Mouse (Mus musculus): Measurements from ENCODE around the gene Serpina1f. TPM values are rescaled to one million over a fixed set of nuclear protein-coding genes. Genes with fewer than 3 reads are reported as not detected.
"Not testable (repeated sequence)": the region's sequence is repeated elsewhere in the genome, so short reads cannot be mapped to it uniquely, and the experiment has no call there.

Gene Serpina1f
- polyA plus RNA-seq (2015; fragmentation: Nextera tagmentation; extraction: Ambion mirVana): 0.06 TPM in 2 replicates

DNA sequence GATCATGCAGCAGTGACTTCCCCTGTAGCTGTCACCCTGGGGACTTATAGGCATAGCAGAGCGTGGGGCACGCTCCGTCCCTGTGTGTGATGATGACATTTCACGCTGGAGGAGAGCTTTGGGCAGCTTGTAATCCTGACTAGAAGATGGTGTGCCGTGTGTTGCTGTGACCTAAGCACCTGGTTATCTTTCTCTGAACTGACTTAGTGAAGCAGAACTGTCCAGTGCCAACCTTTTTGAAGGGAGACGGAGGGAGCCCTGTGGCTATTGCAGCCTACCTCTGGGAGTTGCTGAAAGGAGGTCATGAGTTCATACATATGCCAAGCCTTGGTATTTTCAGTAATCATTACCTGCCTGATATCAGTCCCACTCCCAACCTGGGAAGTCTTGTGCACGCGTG lies at the start of gene Serpina1f:
Gene Serpina1f (minus strand): TSS at position 101 of the 400 bp plus-strand sequence.
- Histone ChIP-seq H3K27me3 (ENCODE audit: control insufficient read depth, insufficient read depth, low read depth, low read length) (no peaks in the 10 kb centered on the region), H3K4me2 (ENCODE audit: low read depth, low read length) (no peak within 1 kb of the TSS), H3K4me3 (ENCODE audit: low read depth, low read length) (no peak within 1 kb of the TSS), H3K36me3 (ENCODE audit: control insufficient read depth, insufficient read depth) (no peaks in the 10 kb centered on the region), H3K4me1 (ENCODE audit: control insufficient read depth, low read depth, low read length) (no peaks in the 10 kb centered on the region), H3K27ac (ENCODE audit: low read length) (no peak within 1 kb of the TSS), H3K9ac (ENCODE audit: low read depth, low read length) (no peak within 1 kb of the TSS), H3K9me3 (replicated peaks; ENCODE audit: control insufficient read depth, low read length) (no peaks in the 10 kb centered on the region)
- no peak for ATAC-seq (ENCODE audit: low read depth)
- 66% methylated on average over 8 of the region's 8 CpGs for whole genome bisulfite sequencing (ENCODE audit: insufficient replicate concordance)

DNA sequence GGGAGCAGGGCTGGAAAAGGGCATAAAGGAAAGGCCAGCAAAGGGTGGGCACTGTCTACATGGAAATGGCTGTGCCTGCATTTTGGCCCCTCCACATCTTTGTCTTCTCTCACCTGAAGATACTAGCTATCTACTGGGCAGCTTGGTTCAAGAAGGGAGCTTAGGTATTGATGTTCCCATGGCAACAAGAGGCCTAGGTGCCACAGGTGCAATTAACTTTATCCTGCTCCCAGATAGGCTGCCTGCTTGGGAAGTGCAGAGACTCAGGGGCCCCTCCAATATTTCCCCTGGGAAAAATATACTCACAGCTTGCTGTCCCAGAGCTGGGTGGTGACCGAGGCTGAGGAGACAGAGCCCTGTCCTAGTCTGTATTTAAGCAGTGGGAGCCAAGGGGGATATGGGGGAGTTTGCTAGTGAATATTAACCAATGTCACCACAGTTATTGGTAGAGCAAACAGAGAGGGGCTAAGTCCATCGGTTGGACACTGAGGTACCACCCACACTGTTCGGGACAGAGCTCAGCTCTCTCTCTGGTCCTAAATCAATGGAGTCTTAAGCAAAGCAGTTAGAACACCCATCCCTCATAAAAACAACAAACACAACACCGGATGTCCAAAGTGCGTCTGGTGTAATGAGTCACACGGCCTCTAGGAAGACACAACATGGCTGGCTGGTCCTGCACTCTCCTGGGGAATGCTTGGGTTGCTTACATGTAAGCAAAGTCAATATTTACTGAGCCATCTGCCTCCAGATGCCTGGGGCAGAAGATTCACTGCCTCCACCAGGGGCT lies 42.7 kb upstream of the Serpina1f start:
- peak overlapping the region; percentile 70 for H3K27ac ChIP-seq (ENCODE audit: low read length)
- H3K4me2 ChIP-seq (ENCODE audit: low read depth, low read length): 0 out of 2 replicates have a peak overlapping the region, but pooled peaks have one; percentile 20
- not testable (repeated sequence) for H3K9ac ChIP-seq (ENCODE audit: low read depth, low read length); H3K4me1 ChIP-seq (ENCODE audit: control insufficient read depth, low read depth, low read length); H3K36me3 ChIP-seq (ENCODE audit: control insufficient read depth, insufficient read depth); H3K27me3 ChIP-seq (ENCODE audit: control insufficient read depth, insufficient read depth, low read depth, low read length); H3K9me3 ChIP-seq (replicated peaks; ENCODE audit: control insufficient read depth, low read length)
- peak; percentile 85 for ATAC-seq (ENCODE audit: low read depth)
- 63% methylated on average over 5 of the region's 6 CpGs for WGBS (ENCODE audit: insufficient replicate concordance)
- H3K4me3 ChIP-seq (ENCODE audit: low read depth, low read length): peak overlapping the region; percentile 49

DNA sequence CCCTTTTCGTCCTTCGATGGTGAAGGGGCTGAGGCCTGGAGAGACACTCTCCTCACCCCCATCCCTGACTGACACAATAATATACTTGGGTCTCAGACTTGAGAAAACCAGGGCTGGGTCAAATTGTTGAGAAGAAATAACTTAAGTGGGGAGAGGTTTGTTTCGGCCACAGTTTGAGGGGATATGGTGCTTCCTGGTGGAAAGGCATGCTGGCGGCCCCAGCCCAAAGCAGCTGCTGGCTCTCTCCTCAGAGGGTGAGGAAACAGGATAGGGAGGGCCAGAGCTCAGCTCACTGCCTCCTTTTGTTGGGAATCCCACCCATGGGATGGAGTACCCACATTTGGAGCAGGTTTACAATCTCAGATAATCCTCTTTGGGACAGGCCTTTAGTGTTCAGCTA lies 40.2 kb upstream of the Serpina1f start:
- not testable (repeated sequence) for H3K27ac ChIP-seq (ENCODE audit: low read length); H3K36me3 ChIP-seq (ENCODE audit: control insufficient read depth, insufficient read depth); ATAC-seq (ENCODE audit: low read depth); H3K9ac ChIP-seq (ENCODE audit: low read depth, low read length); H3K9me3 ChIP-seq (replicated peaks; ENCODE audit: control insufficient read depth, low read length); H3K27me3 ChIP-seq (ENCODE audit: control insufficient read depth, insufficient read depth, low read depth, low read length); H3K4me1 ChIP-seq (ENCODE audit: control insufficient read depth, low read depth, low read length)
- peak overlapping the region; percentile 11; the same call in 1 of the 2 replicates for H3K4me3 ChIP-seq (ENCODE audit: low read depth, low read length)
- WGBS (ENCODE audit: insufficient replicate concordance): 60% methylated on average over 4 of the region's 4 CpGs
- H3K4me2 ChIP-seq (ENCODE audit: low read depth, low read length): peak overlapping the region; percentile 46

DNA sequence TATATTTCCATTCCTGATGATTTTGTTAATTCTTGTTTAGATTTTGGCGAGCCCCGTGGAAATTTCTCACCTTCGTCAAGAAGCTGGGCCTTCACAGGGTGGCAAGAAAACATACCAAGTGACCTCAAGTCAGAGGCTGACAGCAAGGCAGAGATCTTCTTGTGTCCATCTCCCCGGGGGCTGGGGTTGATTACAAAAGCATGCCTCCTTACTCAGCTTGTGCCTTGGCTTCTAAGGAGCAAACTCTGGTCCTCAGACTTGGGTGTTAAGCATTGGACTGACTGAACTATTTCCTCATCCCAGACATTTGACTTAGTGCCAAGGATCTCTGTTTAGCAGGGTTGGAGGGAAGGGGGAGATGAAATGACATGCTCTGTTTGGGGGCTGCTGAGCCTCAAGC lies 39.8 kb upstream of the Serpina1f start:
- WGBS (ENCODE audit: insufficient replicate concordance): 59% methylated on average over 4 of the region's 4 CpGs
- not testable (repeated sequence) for H3K27me3 ChIP-seq (ENCODE audit: control insufficient read depth, insufficient read depth, low read depth, low read length); H3K27ac ChIP-seq (ENCODE audit: low read length); H3K9me3 ChIP-seq (replicated peaks; ENCODE audit: control insufficient read depth, low read length); ATAC-seq (ENCODE audit: low read depth); H3K4me1 ChIP-seq (ENCODE audit: control insufficient read depth, low read depth, low read length); H3K9ac ChIP-seq (ENCODE audit: low read depth, low read length); H3K36me3 ChIP-seq (ENCODE audit: control insufficient read depth, insufficient read depth)
- peak overlapping the region; percentile 11; the same call in 1 of the 2 replicates for H3K4me3 ChIP-seq (ENCODE audit: low read depth, low read length)
- H3K4me2 ChIP-seq (ENCODE audit: low read depth, low read length): peak overlapping the region; percentile 46

DNA sequence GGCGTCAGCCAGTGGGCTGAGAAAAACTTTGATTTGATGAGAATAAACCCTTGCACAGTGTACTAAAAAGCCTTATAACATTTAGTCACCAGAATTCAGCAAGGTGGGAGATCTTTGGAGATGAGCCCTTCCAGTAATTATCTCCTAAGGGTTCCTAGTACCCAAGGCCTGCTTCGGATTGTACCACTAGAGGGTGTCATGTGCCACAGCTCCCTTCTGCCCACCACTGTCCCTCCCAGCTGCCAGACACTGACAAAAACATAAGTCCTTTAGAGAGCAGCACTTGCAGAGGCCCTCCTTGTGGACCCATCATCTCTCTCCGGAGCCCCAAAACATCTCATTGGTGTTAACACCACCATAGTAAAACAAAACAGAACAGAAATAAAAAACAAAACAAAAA lies 16.2 kb upstream of the Serpina1f start:
- Histone ChIP-seq H3K27me3 (ENCODE audit: control insufficient read depth, insufficient read depth, low read depth, low read length) (no peaks in the 10 kb centered on the region), H3K4me3 (ENCODE audit: low read depth, low read length) (no peak overlapping the region), H3K27ac (ENCODE audit: low read length) (no peak overlapping the region), H3K4me2 (ENCODE audit: low read depth, low read length) (no peak overlapping the region), H3K9ac (ENCODE audit: low read depth, low read length) (no peak overlapping the region), H3K36me3 (ENCODE audit: control insufficient read depth, insufficient read depth) (no peaks in the 10 kb centered on the region), H3K4me1 (ENCODE audit: control insufficient read depth, low read depth, low read length) (no peaks in the 10 kb centered on the region; the same call in 1 of the 2 replicates), H3K9me3 (replicated peaks; ENCODE audit: control insufficient read depth, low read length) (no peaks in the 10 kb centered on the region)
- 0 out of 2 replicates have a peak, but pooled peaks have one; percentile 30 for ATAC-seq (ENCODE audit: low read depth)
- 54% methylated on average over 3 of the region's 3 CpGs for WGBS (ENCODE audit: insufficient replicate concordance)

DNA sequence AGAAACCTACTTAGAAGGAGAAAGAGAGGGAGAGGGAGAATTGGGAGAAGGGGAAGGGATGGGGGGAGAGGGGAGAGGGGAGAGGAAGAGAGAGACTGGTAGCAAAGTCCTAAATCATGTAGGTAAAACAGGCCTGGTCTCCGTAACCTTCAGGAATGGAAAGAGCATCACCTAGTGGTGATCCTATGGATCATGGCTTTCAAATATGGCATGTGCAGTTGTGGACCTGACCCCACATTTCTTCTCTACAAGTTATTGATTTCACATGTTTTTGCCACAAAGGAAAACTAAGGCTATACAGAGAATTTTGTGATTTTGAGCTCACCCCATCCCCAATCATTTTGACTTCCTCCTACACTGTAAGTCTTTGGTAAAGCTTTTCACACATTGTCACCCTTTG lies 15.1 kb upstream of the Serpina1f start:
- Histone ChIP-seq H3K4me2 (ENCODE audit: low read depth, low read length) (no peak overlapping the region), H3K27me3 (ENCODE audit: control insufficient read depth, insufficient read depth, low read depth, low read length) (no peaks in the 10 kb centered on the region), H3K4me3 (ENCODE audit: low read depth, low read length) (no peak overlapping the region), H3K36me3 (ENCODE audit: control insufficient read depth, insufficient read depth) (no peaks in the 10 kb centered on the region), H3K27ac (ENCODE audit: low read length) (no peak overlapping the region), H3K9ac (ENCODE audit: low read depth, low read length) (no peak overlapping the region), H3K4me1 (ENCODE audit: control insufficient read depth, low read depth, low read length) (no peaks in the 10 kb centered on the region; the same call in 1 of the 2 replicates), H3K9me3 (replicated peaks; ENCODE audit: control insufficient read depth, low read length) (no peaks in the 10 kb centered on the region)
- 70% methylated on average over 1 of the region's 1 CpGs for WGBS (ENCODE audit: insufficient replicate concordance)
- no peak for ATAC-seq (ENCODE audit: low read depth)

DNA sequence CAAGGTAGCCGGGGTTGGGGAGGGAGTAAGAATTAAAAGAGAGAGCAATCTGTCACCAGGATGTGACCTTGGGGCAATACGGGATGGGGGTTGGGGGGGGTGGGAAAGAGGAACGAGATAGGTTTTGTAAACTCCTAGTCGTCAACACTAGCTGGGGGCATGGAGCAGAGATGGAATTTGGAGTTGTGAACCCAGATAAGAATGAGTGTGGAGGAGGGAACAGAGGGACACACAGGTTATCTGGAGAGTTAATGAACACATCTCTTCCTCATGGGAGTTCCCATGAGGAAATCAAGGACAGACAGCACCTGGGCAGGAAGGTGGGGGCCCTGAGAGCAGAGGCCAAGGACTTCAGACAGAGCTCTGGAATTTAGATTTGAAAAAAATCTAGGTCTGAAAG lies 10.8 kb upstream of the Serpina1f start:
- H3K9ac ChIP-seq (ENCODE audit: low read depth, low read length): no peak overlapping the region
- no peak overlapping the region for H3K4me3 ChIP-seq (ENCODE audit: low read depth, low read length)
- no peaks in the 10 kb centered on the region for H3K36me3 ChIP-seq (ENCODE audit: control insufficient read depth, insufficient read depth)
- H3K27ac ChIP-seq (ENCODE audit: low read length): peak overlapping the region; percentile 56; the same call in 1 of the 2 replicates
- peak; percentile 82 for ATAC-seq (ENCODE audit: low read depth)
- 43% methylated on average over 4 of the region's 4 CpGs for WGBS (ENCODE audit: insufficient replicate concordance)
- no peaks in the 10 kb centered on the region for H3K9me3 ChIP-seq (replicated peaks; ENCODE audit: control insufficient read depth, low read length)
- H3K4me1 ChIP-seq (ENCODE audit: control insufficient read depth, low read depth, low read length): peaks cover 4% of the 10 kb centered on the region; the same call in 1 of the 2 replicates
- no peak overlapping the region for H3K4me2 ChIP-seq (ENCODE audit: low read depth, low read length)
- H3K27me3 ChIP-seq (ENCODE audit: control insufficient read depth, insufficient read depth, low read depth, low read length): no peaks in the 10 kb centered on the region

DNA sequence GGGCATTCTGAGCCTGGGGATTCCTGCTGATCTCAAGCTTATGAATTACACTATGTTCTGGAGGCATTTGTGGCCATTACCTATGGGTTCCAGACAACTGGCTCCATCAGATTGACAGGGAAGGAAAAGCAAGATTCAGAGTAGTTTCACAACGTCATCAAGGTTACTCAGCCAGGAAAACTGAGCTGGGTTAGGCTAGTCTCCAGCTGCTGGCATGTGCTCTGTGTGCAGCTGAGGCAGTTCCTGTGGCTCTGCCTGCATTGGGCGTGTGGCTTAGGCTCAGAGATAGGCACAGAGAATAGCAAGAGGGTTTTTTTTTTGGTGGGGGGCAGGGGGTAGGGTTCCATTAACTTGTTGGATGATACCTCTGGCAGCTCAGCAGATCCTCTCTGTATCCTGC lies 10.2 kb upstream of the Serpina1f start:
- H3K4me3 ChIP-seq (ENCODE audit: low read depth, low read length): no peak overlapping the region
- H3K9me3 ChIP-seq (replicated peaks; ENCODE audit: control insufficient read depth, low read length): no peaks in the 10 kb centered on the region
- H3K4me1 ChIP-seq (ENCODE audit: control insufficient read depth, low read depth, low read length): peaks cover 4% of the 10 kb centered on the region; the same call in 1 of the 2 replicates
- H3K27ac ChIP-seq (ENCODE audit: low read length): peak overlapping the region; percentile 42; the same call in 1 of the 2 replicates
- ATAC-seq (ENCODE audit: low read depth): no peak
- H3K9ac ChIP-seq (ENCODE audit: low read depth, low read length): no peak overlapping the region
- no peaks in the 10 kb centered on the region for H3K27me3 ChIP-seq (ENCODE audit: control insufficient read depth, insufficient read depth, low read depth, low read length)
- H3K4me2 ChIP-seq (ENCODE audit: low read depth, low read length): no peak overlapping the region
- 27% methylated on average over 2 of the region's 2 CpGs for WGBS (ENCODE audit: insufficient replicate concordance)
- no peaks in the 10 kb centered on the region for H3K36me3 ChIP-seq (ENCODE audit: control insufficient read depth, insufficient read depth)

DNA sequence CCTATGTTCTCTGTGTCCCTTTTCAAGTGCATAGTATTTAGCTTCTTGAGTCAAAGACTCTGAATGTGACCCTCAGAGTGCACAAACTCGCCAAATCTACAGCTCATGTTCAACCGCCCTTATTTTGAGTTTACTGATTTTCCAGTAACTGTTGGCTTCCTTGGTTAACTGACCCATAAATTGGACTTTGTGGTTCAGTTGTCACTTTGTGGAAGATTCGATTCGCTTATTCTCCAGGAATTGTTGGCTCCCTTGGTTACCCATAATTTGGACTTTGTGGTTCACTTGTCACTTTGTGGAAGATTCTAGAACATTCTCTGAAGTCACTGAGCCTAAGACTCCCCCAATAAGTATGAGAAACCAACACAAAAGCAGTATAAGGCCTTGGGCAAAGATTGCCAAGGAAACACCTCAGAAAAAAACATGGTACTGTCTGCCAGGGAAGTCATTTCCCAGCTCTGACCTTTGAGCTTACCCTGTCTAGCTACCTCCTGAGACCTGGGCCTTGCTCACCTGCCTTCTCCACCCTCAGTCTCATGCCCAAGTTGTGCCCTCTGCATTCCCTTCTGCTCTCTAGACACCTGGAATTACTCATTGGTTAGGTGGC lies 4.9 kb upstream of the Serpina1f start:
- Histone ChIP-seq H3K4me1 (ENCODE audit: control insufficient read depth, low read depth, low read length) (peaks cover 3% of the 10 kb centered on the region; the same call in 1 of the 2 replicates), H3K36me3 (ENCODE audit: control insufficient read depth, insufficient read depth) (no peaks in the 10 kb centered on the region), H3K4me3 (ENCODE audit: low read depth, low read length) (no peak overlapping the region), H3K4me2 (ENCODE audit: low read depth, low read length) (no peak overlapping the region), H3K9me3 (replicated peaks; ENCODE audit: control insufficient read depth, low read length) (no peaks in the 10 kb centered on the region), H3K27me3 (ENCODE audit: control insufficient read depth, insufficient read depth, low read depth, low read length) (no peaks in the 10 kb centered on the region), H3K27ac (ENCODE audit: low read length) (no peak overlapping the region), H3K9ac (ENCODE audit: low read depth, low read length) (no peak overlapping the region)
- ATAC-seq (ENCODE audit: low read depth): no peak
- 56% methylated on average over 4 of the region's 4 CpGs for WGBS (ENCODE audit: insufficient replicate concordance)

Measured in liver, embryonic 16.5 days (tissue).